Mouse (Mus musculus) limb, embryonic 10.5 days (tissue): Measurements from ENCODE around the gene Pmepa1. TPM values are rescaled to one million over a fixed set of nuclear protein-coding genes. Genes with fewer than 3 reads are reported as not detected.

ENCODE experiments used
- DNase-seq: peaks from one replicate; pipeline ENCODE4 v3.0.0-alpha.2; 2017; ENCODE audit warnings: low spot score
- H3K27ac ChIP-seq: fragments of 300-500 bp; sonication (generic); 2 replicates; pipeline ENCODE4 v1.5.1; 2016; ENCODE audit warnings: mild to moderate bottlenecking
- H3K27me3 ChIP-seq: fragments of 300-500 bp; sonication (generic); 2 replicates; pipeline ENCODE4 v1.6.1; 2016; ENCODE audit warnings: low read depth, mild to moderate bottlenecking; ENCODE audit not compliant: poor library complexity, severe bottlenecking
- H3K36me3 ChIP-seq: fragments of 300-500 bp; sonication (generic); 2 replicates; pipeline ENCODE4 v1.6.1; 2016; ENCODE audit warnings: mild to moderate bottlenecking, moderate library complexity
- H3K4me1 ChIP-seq: fragments of 300-500 bp; sonication (generic); 2 replicates; pipeline ENCODE4 v1.6.1; 2016
- H3K4me3 ChIP-seq: fragments of 300-500 bp; sonication (generic); 2 replicates; pipeline ENCODE4 v1.5.1; 2016; ENCODE audit warnings: mild to moderate bottlenecking, moderate library complexity
- H3K9me3 ChIP-seq: fragments of 300-500 bp; sonication (generic); replicated peaks from 2 replicates; pipeline ENCODE4 v1.6.1; 2016; ENCODE audit warnings: mild to moderate bottlenecking
- WGBS: fragments of 180-500 bp; shearing (Covaris S2); methylation state at CpG from one replicate; pipeline ENCODE4 v1.1.7; 2016; 5-methylcytosine and 5-hydroxymethylcytosine counted together
- polyA plus RNA-seq: library from polyadenylated mRNA; unstranded; fragments of >200 nt; fragmentation: Nextera tagmentation; extraction: Ambion mirVana; gene quantifications from 2 replicates; pipeline ENCODE4 v1.2.1, GENCODE M21; 2016

Gene Pmepa1
- polyA plus RNA-seq, 1 experiment from 2014 or later, result 2.0 TPM

- Histone ChIP-seq H3K27ac (no peak overlapping the region), H3K4me3 (no peak overlapping the region), H3K27me3 (no peaks in the 10 kb centered on the region), H3K9me3 (no peaks in the 10 kb centered on the region), H3K36me3 (peaks cover 48% of the 10 kb centered on the region), H3K4me1 (peaks cover 30% of the 10 kb centered on the region)
- WGBS, result 90% methylated on average over 8 of the region's 8 CpGs
- no peak for DNase-seq
Measured at GRCm38 (mm10) chr2:173226792-173227191, 49.5 kb downstream of the Pmepa1 start.

GRCm38 (mm10) chr2:173225906-173226305, 50.4 kb downstream of the Pmepa1 start:
- Histone ChIP-seq H3K4me3 (no peak overlapping the region), H3K27me3 (no peaks in the 10 kb centered on the region), H3K27ac (no peak overlapping the region), H3K36me3 (peaks cover 39% of the 10 kb centered on the region), H3K9me3 (no peaks in the 10 kb centered on the region), H3K4me1 (peaks cover 30% of the 10 kb centered on the region)
- 83% methylated on average over 7 of the region's 7 CpGs for WGBS
- no peak for DNase-seq

- no peaks in the 10 kb centered on the region for H3K27me3 ChIP-seq
- DNase-seq, result no peak
Measured at GRCm38 (mm10) chr2:173224832-173225231, 51.5 kb downstream of the Pmepa1 start.

GRCm38 (mm10) chr2:173224097-173224496, 52.2 kb downstream of the Pmepa1 start:
- no peak for DNase-seq
- 0 out of 2 replicates have a peak overlapping the region, but pooled peaks have one; percentile 1 for H3K27ac ChIP-seq
- 70% methylated on average over 3 of the region's 3 CpGs for WGBS
- no peaks in the 10 kb centered on the region for H3K27me3 ChIP-seq
- no peak overlapping the region for H3K4me3 ChIP-seq
- peaks cover 29% of the 10 kb centered on the region for H3K36me3 ChIP-seq
- H3K4me1 ChIP-seq, result peaks cover 19% of the 10 kb centered on the region
- H3K9me3 ChIP-seq, result no peaks in the 10 kb centered on the region

More at GRCm38 (mm10) chr2:173224832-173225231, 51.5 kb downstream of the Pmepa1 start:
- WGBS, result 75% methylated on average over 7 of the region's 7 CpGs
- Histone ChIP-seq H3K4me3 (no peak overlapping the region), H3K4me1 (peaks cover 23% of the 10 kb centered on the region), H3K27ac (0 out of 2 replicates have a peak overlapping the region, but pooled peaks have one; percentile 9), H3K9me3 (no peaks in the 10 kb centered on the region), H3K36me3 (peaks cover 32% of the 10 kb centered on the region)

- H3K27ac ChIP-seq, result 0 out of 2 replicates have a peak overlapping the region, but pooled peaks have one; percentile 1
- no peaks in the 10 kb centered on the region for H3K9me3 ChIP-seq
- peaks cover 19% of the 10 kb centered on the region for H3K4me1 ChIP-seq
- 78% methylated on average over 3 of the region's 3 CpGs for WGBS
- no peak overlapping the region for H3K4me3 ChIP-seq
- peaks cover 5% of the 10 kb centered on the region; the same call in 1 of the 2 replicates for H3K27me3 ChIP-seq
- DNase-seq, result no peak
- H3K36me3 ChIP-seq, result peaks cover 23% of the 10 kb centered on the region
Measured at GRCm38 (mm10) chr2:173223496-173223895, 52.8 kb downstream of the Pmepa1 start.

GRCm38 (mm10) chr2:173220754-173221153, 55.6 kb downstream of the Pmepa1 start:
- WGBS, result 90% methylated on average over 9 of the region's 9 CpGs
- no peak overlapping the region for H3K4me3 ChIP-seq
- DNase-seq, result no peak
- H3K27me3 ChIP-seq, result peaks cover 19% of the 10 kb centered on the region; the same call in 1 of the 2 replicates
- peaks cover 19% of the 10 kb centered on the region for H3K4me1 ChIP-seq
- peaks cover 1% of the 10 kb centered on the region for H3K36me3 ChIP-seq
- no peaks in the 10 kb centered on the region for H3K9me3 ChIP-seq
- H3K27ac ChIP-seq, result no peak overlapping the region

- DNase-seq, result peak; percentile 78
- Histone ChIP-seq H3K27me3 (peaks cover 19% of the 10 kb centered on the region; the same call in 1 of the 2 replicates), H3K36me3 (no peaks in the 10 kb centered on the region), H3K4me1 (peaks cover 13% of the 10 kb centered on the region), H3K27ac (no peak overlapping the region), H3K4me3 (no peak overlapping the region), H3K9me3 (no peaks in the 10 kb centered on the region)
- WGBS, result 49% methylated on average over 10 of the region's 10 CpGs
Measured at GRCm38 (mm10) chr2:173219256-173219954, 56.9 kb downstream of the Pmepa1 start.

GRCm38 (mm10) chr2:173218416-173219141, 57.8 kb downstream of the Pmepa1 start, which contains the start of gene Zbp1:
Gene Zbp1 (minus strand): TSS chr2:173218923.
- no peak within 1 kb of the TSS for H3K27ac ChIP-seq
- H3K4me1 ChIP-seq, result peaks cover 5% of the 10 kb centered on the region; the same call in 1 of the 2 replicates
- peaks cover 19% of the 10 kb centered on the region; the same call in 1 of the 2 replicates for H3K27me3 ChIP-seq
- H3K9me3 ChIP-seq, result no peaks in the 10 kb centered on the region
- H3K4me3 ChIP-seq, result no peak within 1 kb of the TSS
- WGBS, result 68% methylated on average over 11 of the region's 11 CpGs
- peak; percentile 29 for DNase-seq
- no peaks in the 10 kb centered on the region for H3K36me3 ChIP-seq

GRCm38 (mm10) chr2:173217763-173218258, 58.5 kb downstream of the Pmepa1 start:
- Histone ChIP-seq H3K9me3 (no peaks in the 10 kb centered on the region), H3K4me1 (no peaks in the 10 kb centered on the region), H3K27ac (no peak overlapping the region), H3K27me3 (peaks cover 19% of the 10 kb centered on the region; the same call in 1 of the 2 replicates), H3K36me3 (no peaks in the 10 kb centered on the region), H3K4me3 (no peak overlapping the region)
- peak; percentile 21 for DNase-seq
- 97% methylated on average over 5 of the region's 5 CpGs for WGBS

GRCm38 (mm10) chr2:173217246-173217645, 59.1 kb downstream of the Pmepa1 start:
- H3K4me3 ChIP-seq, result no peak overlapping the region
- 73% methylated on average over 3 of the region's 3 CpGs for WGBS
- H3K27ac ChIP-seq, result no peak overlapping the region
- H3K36me3 ChIP-seq, result no peaks in the 10 kb centered on the region
- peak; percentile 24 for DNase-seq
- H3K9me3 ChIP-seq, result no peaks in the 10 kb centered on the region
- H3K27me3 ChIP-seq, result peaks cover 19% of the 10 kb centered on the region; the same call in 1 of the 2 replicates
- H3K4me1 ChIP-seq, result no peaks in the 10 kb centered on the region

- DNase-seq, result no peak
- WGBS, result 89% methylated on average over 7 of the region's 7 CpGs
- Histone ChIP-seq H3K4me3 (no peak overlapping the region), H3K4me1 (no peaks in the 10 kb centered on the region), H3K27ac (no peak overlapping the region), H3K9me3 (no peaks in the 10 kb centered on the region), H3K27me3 (peaks cover 19% of the 10 kb centered on the region; the same call in 1 of the 2 replicates), H3K36me3 (no peaks in the 10 kb centered on the region)
Measured at GRCm38 (mm10) chr2:173216840-173217239, 59.5 kb downstream of the Pmepa1 start.

- 73% methylated on average over 4 of the region's 4 CpGs for WGBS
- Histone ChIP-seq H3K9me3 (no peaks in the 10 kb centered on the region), H3K27me3 (0 out of 2 replicates have a peak, but pooled peaks cover 5% of the 10 kb centered on the region), H3K27ac (no peak overlapping the region), H3K4me3 (no peak overlapping the region), H3K36me3 (no peaks in the 10 kb centered on the region), H3K4me1 (peaks cover 7% of the 10 kb centered on the region)
- no peak for DNase-seq
Measured at GRCm38 (mm10) chr2:173212227-173212626, 64.1 kb downstream of the Pmepa1 start.
